Mouse (Mus musculus) regulatory T cell (primary cell): Measurements from ENCODE around the gene Fbp1.
"Not testable (repeated sequence)": the region's sequence is repeated elsewhere in the genome, so short reads cannot be mapped to it uniquely, and the experiment has no call there.

Experiments
- in situ Hi-C: fragments of 300-600 bp; cut with MboI, MseI; formaldehyde crosslinking; loops from one replicate; pipeline ENCODE4 v1.15.1; 2025; ENCODE audit warnings: high pct_unique_total_duplicates

The Fbp1 gene

GRCm38 (mm10) chr13:62855396-62856304 is 32.4 kb downstream of the Fbp1 start:
- in situ Hi-C loops, result loop anchor here (5.0 kb wide), 1 partner anchor 88 kb away; no protein-coding TSS in a partner anchor

GRCm38 (mm10) chr13:62854666-62855065 is 33.4 kb downstream of the Fbp1 start:
- in situ Hi-C loops, result loop anchor here (5.0 kb wide), 2 partner anchors 87 to 242 kb away; no protein-coding TSS in a partner anchor

- in situ Hi-C loops, result no loop called here
These were observed 54.7 kb downstream of the Fbp1 start for GRCm38 (mm10) chr13:62833341-62833740.

- in situ Hi-C loops, result no loop called here
These were observed 55.8 kb downstream of the Fbp1 start for GRCm38 (mm10) chr13:62832239-62832638.

GRCm38 (mm10) chr13:62815705-62816104 is 72.4 kb downstream of the Fbp1 start:
- in situ Hi-C loops, result not testable (repeated sequence)
